16 mouse cellular contexts compared by ENCODE assay signal in the genomic region with DNA sequence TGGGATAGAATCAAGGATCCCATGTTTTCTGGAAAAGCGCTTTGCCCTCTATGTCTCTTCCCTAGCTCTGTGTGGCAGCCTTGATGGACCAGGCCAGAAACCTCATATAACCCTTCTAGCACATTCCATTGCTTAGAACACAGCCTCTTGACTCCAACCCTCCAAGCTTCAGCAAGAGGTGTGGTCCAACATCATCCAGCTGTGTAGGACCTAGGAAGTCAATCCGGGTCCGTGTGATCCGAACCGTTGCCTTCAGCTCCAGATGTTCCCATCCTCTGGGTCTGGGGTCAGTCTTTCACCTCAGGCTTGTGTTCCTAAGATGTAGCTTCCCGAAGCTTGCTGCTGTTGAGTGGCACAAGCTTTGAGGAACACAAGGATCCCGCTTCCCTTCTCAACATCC.
"Had no signal": no experiment of that assay in that cellular context is flagged by ENCODE, and none has a peak within 500 bp of the region (broad histone marks: within the 10 kb centered on the region; RNA-seq: fewer than 3 reads in every experiment).

No protein-coding gene starts in this region.

- H3K4me3 ChIP-seq: intestine, embryonic 15.5 days; limb, embryonic 13.5 days; megakaryocyte, embryonic 14.5 days; midbrain, embryonic 15.5 days; neural tube, embryonic 12.5 days; stomach, embryonic 15.5 days had no signal

- H3K27me3 ChIP-seq: intestine, embryonic 15.5 days; limb, embryonic 13.5 days; midbrain, embryonic 15.5 days; neural tube, embryonic 12.5 days; stomach, embryonic 15.5 days had no signal

- H3K4me1 ChIP-seq: intestine, embryonic 15.5 days; limb, embryonic 13.5 days; midbrain, embryonic 15.5 days; stomach, embryonic 15.5 days had no signal

- H3K36me3 ChIP-seq: intestine, embryonic 15.5 days; limb, embryonic 13.5 days; midbrain, embryonic 15.5 days; neural tube, embryonic 12.5 days; stomach, embryonic 15.5 days had no signal

- DNase-seq: kidney, adult 8-10 months; kidney, postnatal 36 days; layer of hippocampus, adult 9-11 months; layer of hippocampus, postnatal 36 days; spleen, adult 18-20 months; thymus, adult 2 months; thymus, postnatal 25 days had no signal

- H3K27ac ChIP-seq: intestine, embryonic 15.5 days; limb, embryonic 13.5 days; liver, embryonic 14.5 days; macrophage; midbrain, embryonic 15.5 days; neural tube, embryonic 12.5 days; stomach, embryonic 15.5 days had no signal

- H3K9me3 ChIP-seq: intestine, embryonic 15.5 days; limb, embryonic 13.5 days; midbrain, embryonic 15.5 days; neural tube, embryonic 12.5 days; stomach, embryonic 15.5 days had no signal

- H3K4me2 ChIP-seq: intestine, embryonic 15.5 days; limb, embryonic 13.5 days; midbrain, embryonic 11.5 days; midbrain, embryonic 15.5 days; neural tube, embryonic 12.5 days; stomach, embryonic 15.5 days had no signal

- H3K9ac ChIP-seq: intestine, embryonic 15.5 days; limb, embryonic 13.5 days; liver, embryonic 14.5 days; midbrain, embryonic 15.5 days; neural tube, embryonic 12.5 days; stomach, embryonic 15.5 days had no signal

- ATAC-seq: intestine, embryonic 15.5 days; midbrain, embryonic 15.5 days had no signal
